Mouse (Mus musculus): Measurements from ENCODE around the gene Tgfbrap1.
A peak's percentile ranks its signal among the peaks of the same experiment; 100 is the strongest.
"Not testable (repeated sequence)": the region's sequence is repeated elsewhere in the genome, so short reads cannot be mapped to it uniquely, and the experiment has no call there.

The Tgfbrap1 gene

DNA sequence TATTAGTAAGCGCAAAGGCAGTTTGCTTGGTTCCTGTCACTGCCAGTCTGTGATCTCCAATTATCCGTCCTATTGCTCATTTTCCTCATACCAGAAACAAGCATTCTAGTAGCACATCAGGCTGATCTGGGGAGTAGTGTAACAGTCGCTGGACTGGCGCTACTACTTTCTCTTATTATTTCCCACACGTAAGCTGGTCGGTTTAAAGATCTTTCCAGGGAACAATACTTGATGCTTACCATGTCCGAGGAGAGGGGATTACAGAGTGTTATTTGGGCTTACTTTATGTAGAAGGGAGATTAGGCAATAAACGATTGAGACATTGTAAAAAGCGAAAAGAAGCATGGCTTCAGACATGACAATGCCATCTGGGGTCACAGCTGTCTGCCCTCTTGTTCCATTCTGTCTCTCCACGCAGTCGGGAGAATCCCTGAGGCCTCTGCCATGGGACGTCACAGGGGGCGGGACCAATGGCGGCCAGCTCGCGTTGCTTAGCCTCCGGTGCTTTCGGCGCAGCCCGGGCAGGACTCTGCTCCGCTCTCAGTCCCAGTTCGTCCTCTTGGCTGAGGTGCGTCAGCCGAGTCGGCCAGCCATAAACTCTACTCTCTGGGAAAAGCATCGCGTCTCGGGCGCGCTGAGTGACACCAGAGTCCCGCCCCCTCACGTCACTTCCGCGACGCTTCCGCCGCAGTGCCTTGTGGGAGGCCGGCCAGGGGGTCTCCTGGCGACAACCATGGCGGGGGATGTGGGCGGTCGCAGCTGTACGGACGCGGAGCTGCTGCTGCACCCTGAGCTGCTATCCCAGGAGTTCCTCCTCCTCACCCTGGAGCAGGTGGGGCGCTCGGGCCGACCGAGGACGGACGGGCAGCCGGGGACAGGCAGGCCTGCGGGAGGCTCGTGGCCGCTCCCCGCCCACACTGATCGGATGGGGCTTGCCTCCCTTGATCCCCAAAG is at the start of gene Tgfbrap1, which contains the start of gene AI597479:
TSS of gene Tgfbrap1 (minus strand) at position 607 of the 954 bp plus-strand sequence.
TSS of gene AI597479 (plus strand) at position 680 of the 954 bp plus-strand sequence.
- peak; percentile 88 to 93 for DNase-seq (ENCODE audit: low spot score in 2 of 2)

DNA sequence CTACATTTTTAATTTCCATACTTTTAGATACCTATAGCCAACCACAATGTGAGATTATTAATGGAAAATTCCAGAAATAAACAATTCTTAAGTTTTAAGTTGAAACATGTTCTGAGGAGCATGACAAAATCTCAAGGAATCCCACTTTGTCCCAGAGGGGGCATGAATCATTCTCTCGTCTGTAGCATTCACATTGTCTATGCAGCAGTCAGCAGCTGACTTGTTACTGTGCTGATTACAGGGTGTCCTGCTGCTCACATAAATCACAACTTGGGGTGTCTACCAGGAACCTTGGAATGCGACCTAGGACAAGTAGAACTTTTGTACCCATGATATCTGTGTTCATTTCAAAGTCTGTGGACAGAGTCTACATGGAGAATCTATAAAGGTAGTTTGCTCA is 49.0 kb upstream of the Tgfbrap1 start:
- DNase-seq (ENCODE audit: low spot score in 2 of 2), result no peak

DNA sequence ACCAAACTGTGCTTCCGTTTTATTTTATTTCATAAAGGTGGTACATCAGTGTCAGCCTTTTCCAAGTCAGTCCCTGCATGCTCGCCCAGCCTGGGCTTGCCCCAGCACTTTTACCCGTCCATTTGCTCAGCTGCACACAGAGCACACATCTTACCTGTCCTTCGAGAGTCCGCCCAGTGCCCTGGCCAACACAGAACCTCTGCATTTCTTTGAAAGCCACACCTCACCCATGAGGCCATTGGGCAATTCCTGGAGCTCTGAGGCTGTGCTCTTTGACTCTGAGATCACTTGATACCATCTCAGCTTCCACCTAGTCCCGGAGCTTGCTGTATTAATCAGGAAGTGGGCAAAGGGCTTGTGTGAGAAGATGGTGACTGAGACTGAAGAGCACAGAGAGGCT is 47.0 kb upstream of the Tgfbrap1 start:
- no peak for DNase-seq (ENCODE audit: low spot score in 2 of 2)

DNA sequence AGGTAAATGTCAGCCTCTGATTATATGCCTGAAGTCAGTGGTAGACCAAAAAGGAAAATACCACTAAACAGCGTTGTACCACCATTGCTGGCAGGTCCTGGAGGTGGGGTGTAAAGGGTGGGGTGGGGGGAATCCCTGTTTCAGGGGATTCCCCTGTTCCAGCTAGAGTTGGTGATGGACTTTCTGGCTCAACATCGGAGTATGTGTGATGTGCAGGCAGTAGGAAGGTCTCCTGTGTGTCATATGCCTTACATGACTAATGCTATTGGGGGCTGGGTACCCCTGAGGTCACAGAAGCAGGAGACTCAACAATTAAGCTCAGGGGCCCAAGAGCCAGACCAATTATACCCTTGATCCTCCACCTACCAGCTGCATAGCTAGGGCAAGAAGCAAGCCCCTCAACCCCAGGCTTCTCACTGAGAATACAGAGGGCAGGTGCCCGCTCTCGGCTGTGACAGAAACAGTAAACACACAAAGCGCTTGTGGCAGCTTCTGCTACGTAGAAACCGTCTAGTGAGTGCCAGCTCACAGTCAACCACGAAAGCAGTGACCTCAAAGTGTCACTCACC is 46.0 kb upstream of the Tgfbrap1 start:
- no peak for DNase-seq (ENCODE audit: low spot score in 2 of 2)

DNA sequence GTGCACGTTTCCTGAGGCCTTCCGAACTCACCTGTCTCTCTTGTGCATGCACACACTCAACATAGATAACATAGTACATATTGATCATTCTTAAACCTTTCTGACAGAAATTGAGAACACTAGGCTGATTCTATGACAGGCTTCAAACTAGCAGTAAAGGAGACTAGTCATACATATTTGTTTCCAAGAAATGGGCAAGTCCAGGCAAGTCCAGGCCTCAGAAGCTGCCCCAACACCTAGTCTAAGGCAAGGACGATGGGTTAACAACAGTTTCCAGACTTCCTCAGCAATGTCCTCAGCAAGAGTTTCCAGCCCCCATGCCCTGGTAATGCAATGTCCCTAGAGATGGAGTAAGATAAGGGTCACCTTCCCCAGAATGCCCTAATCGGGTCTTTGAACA is 45.4 kb upstream of the Tgfbrap1 start:
- no peak for DNase-seq (ENCODE audit: low spot score in 2 of 2)

DNA sequence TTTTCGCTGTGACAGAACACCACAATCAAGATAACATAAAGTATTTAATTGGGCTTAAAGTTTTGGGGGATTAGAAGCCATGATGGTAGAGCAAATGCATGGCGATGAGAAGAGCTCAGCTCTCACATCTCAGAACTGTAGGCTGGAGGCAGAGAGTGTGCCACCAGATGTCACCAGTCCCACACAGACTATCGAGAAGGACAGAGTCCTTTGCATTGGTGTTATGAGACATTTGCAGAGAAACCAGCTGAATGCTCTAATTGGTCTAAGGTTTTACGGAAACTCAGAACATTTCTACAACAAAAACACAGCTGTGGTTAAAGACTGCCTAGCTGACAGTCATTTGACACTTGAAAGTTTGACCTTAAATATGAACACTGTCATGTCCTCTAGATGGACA is 44.8 kb upstream of the Tgfbrap1 start:
- no peak for DNase-seq (ENCODE audit: low spot score in 2 of 2)

DNA sequence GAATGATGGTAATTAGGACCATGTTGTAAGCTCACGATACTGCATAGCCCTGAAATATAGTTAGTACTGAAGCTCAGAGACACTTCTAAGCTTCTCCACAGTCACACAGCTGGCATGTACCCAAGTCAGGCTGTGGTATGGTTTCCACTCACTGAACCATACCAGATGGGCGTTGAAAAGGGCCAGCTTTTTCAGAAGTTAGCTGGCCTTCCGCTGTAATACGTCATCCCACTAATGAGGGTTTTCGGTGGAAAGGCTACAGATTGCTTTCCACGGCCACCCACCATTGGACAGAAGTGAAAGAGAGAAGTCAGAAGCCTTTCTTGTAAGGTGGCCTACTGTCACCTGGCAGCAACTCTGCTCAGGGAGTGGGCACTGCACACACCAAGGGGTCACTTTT is 44.4 kb upstream of the Tgfbrap1 start:
- no peak for DNase-seq (ENCODE audit: low spot score in 2 of 2)

DNA sequence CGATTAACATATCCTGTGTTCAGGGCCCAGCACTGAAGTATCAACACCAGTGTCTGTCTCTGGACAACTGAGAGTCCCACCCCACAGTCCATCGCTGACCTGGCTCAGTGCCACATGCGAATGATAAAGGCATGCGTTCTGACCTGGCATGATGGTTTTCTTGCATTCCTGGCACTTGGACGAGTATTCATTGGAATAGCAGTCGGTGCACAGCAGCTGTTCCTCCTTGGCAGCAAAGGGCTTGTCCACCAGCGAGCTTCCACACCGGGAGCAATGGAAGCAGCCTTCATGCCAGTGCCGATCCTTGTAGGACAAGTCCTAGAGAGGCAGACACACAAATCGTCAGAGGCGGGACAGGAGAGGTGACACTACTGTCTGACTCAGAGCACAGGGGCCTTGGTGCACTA is 43.1 kb upstream of the Tgfbrap1 start:
- DNase-seq (ENCODE audit: low spot score in 2 of 2), result no peak

DNA sequence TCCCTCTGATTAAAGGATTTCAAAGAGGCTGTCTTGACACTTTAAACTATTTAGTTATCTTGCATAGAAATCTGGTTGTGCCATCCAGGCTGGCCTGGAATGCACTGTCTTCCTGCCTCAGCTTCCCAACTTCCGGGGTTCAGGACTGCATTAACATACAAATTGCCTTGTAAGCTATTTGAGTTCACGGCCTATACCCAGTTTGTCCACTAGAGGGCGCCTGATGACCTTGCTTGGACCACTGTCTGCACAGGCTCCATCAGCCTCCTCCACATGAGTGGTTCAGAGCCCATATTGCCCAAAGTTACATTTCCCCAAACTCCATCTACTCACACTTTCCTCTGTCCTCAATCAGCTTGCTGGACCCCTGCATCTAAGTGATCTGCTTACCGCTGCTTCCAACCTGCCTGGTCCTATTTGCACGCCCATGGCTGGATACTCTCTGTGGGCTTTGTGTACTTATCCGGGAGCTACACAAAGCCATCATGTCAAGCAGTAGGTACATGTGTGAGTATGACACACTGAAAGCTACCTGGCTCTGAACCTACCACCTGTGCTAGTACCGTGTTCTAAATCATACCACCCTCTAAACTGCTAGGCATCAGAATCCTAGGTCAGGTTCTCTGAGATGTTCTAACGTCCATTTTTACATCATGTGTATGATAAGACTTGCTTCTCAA is 41.3 kb upstream of the Tgfbrap1 start:
- peak; percentile 57 to 77 for DNase-seq (ENCODE audit: low spot score in 2 of 2)

DNA sequence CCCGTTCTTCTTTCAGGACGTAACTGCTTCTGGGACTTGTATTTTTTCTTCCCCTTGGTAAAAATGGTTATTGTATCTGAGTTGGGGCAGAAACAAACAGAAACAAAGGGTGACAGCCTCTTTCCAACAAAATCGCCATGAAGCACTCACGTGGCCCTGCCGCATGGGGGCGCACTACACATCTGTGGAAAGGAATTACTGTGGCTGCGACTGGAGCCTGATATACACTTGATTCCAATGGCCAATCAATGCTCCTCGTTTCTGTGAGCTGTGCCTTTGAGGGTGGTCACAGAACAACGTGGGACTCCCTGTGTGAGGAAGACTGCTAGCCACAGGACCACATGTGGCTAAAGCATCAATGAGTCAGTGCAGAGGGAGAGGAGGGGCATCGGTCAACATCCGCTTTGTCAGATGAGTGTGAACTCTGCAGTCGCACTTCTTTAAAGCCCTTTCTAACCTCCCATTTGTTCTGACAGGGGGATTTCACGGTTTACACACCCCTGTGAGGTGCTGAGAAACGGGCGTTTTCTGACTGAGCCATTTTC is 39.9 kb upstream of the Tgfbrap1 start:
- no peak for DNase-seq (ENCODE audit: low spot score in 2 of 2)

DNA sequence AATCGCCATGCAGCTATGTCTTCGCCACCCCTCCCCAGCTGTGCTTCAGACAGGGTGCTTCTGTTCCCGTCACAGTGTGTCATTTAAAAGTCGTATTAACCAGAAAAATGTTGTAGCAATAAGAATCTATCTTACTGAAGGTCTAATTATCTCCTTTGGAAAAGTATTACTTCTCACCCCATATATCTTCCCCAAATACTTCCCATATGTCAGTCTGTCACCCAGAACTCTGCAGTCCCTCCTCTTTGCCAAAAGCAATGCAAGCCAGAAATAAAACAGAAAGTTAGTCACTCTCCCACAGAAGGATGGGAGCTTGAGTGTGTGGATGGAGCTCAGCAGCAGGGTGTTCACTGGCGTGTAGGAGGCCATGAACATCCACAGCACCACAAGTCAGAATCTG is 38.9 kb upstream of the Tgfbrap1 start:
- DNase-seq (ENCODE audit: low spot score in 2 of 2), result peak in 1 of 2 experiments; percentile 43

DNA sequence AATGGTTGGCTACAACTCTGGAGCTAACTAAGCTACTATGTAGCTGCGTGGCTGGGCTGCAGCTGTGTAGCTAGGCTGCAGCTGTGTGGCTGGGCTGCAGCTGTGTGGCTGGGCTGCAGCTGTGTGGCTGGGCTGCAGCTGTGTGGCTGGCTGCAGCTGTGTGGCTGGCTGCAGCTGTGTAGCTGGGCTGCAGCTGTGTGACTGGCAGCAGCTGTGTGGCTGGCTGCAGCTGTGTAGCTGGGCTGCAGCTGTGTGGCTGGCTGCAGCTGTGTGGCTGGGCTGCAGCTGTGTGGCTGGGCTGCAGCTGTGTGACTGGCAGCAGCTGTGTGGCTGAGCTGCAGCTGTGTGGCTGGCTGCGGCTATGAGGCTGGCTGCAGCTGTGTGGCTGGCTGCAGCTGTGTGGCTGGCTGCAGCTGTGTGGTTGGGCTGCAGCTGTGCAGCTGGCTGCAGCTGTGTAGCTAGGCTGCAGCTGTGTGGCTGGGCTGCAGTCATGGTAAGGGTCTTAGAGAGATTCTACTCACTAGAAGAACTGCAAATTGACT is 38.1 kb upstream of the Tgfbrap1 start:
- not testable (repeated sequence) for DNase-seq (ENCODE audit: low spot score in 2 of 2)

DNA sequence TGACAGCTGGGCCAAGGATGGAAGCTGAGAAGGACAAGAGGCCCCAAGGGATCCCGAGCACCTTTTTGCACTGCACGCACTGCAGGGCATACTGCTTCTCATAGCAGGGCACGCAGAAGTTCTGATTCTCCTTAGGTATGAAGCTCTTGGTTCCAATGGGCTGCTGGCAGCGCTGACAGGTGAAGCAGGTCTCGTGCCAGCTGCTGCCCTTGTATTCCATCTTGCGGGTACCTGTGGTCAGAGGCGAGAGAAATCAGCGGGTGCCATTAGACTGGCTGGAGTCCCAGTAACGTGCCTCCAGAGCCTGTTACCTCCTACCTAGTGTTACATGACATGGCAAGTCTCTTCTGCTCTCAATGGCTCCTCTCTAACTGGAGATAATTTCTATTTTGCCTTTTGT is 33.2 kb upstream of the Tgfbrap1 start:
- DNase-seq (ENCODE audit: low spot score in 2 of 2), result no peak

DNA sequence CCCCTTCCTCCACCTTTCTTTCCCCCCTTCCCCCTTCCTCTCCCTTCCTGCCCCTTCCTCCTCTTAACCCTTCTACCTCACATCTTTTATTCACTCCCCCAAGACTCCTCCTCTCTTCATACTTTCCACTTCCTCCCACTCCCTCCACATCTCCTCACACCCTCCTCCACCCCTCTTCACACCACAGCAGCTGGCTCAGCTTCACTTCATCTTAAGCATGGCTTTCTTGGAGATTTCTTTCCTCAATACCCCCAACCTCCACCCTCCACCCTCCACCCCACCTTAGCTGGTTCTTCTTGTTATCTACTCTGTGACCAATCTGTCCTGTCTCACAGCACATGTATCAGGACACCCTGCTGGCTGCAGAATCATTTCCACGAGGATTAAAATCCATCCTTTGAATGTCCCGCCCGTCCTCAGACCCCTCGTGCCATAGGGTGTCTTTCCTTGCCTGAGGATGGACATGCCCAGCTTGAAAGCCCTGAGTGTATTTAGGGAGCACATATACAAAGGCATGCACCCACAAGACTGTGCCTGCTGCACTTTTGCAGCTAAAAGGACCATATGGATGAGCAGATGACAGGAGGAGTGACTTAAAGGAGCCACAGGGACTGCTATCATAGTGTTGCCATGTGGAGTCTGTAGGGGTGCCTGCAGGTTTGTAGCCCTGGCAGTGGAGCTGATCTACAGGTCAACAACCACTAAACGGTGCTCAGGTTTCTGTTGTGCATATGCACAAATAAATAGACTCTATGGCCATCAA is 32.0 kb upstream of the Tgfbrap1 start:
- no peak for DNase-seq (ENCODE audit: low spot score in 2 of 2)

DNA sequence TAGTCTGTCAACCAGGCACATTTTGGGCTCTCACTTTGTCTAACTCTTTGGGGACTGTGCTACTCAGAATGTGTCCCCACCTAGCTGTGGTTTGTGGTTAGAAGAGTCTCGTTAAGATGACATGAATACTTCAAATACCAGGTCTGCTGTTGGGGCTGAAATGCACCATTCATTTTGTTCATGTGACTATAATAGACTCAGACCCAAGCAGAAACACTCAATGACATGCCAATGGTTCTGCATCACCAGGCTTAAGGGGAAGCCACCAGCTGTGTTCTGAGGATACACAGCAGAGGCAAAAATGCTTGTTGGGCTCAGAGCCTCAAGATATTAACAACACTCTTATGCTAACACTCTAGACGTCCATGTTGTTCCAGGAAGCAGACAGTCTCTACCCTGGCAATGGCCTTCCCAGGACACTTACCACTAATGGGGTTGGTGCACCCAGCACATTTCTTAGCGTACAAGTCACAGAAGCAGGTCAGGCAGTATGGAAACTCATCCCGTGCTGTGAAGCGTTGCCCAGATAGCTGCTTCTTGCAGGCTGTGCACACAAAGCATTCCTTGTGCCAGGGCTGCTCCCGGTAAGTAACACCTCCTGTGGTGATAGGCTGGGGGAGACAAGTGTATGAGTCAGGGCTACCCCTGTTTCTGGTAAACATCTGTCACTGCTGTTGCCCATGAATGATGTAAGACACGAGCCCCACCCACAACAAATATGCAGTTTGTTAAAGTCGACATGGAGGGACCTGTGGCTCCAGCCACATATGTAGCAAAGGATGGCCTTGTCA is 29.6 kb upstream of the Tgfbrap1 start:
- DNase-seq (ENCODE audit: low spot score in 2 of 2), result no peak

DNA sequence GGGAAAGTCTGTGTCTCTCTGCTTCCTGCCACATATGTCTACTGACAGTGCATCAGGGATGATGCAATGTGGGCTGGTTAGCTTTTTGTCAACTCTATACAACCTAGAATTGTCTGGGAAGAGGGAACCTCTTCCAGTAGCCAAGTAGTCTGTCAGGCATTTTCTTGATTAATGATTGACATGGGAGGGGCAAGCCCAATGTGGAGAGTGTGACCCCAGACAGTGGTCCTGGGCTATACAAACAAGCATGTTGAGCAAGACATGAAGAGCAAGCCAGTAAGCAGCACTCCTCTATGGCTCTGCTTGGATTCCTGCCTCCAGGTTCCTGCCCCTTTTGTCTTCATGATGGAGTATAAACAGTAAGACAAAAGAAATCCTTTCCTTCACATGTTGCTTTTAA is 28.8 kb upstream of the Tgfbrap1 start:
- no peak for DNase-seq (ENCODE audit: low spot score in 2 of 2)

DNA sequence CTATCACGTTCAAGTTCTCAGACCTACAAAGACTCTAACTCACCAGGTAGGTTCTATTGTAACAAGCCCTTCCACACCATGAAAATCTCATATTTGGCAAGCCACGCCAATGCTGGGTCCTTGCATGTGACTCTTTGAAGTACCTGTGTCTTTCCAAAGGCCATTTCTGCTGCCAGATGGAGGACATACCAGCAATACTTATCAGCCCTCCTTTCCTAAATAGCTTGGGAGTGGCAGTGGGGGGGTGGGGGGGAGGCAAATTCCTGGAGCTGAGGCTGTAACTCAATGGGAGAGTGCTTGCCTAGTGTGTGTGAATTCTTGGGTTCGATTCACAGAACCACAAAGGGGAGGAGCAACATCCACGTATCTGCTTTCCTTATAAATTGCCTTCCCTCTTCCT is 26.3 kb upstream of the Tgfbrap1 start:
- DNase-seq (ENCODE audit: low spot score in 2 of 2), result no peak

DNA sequence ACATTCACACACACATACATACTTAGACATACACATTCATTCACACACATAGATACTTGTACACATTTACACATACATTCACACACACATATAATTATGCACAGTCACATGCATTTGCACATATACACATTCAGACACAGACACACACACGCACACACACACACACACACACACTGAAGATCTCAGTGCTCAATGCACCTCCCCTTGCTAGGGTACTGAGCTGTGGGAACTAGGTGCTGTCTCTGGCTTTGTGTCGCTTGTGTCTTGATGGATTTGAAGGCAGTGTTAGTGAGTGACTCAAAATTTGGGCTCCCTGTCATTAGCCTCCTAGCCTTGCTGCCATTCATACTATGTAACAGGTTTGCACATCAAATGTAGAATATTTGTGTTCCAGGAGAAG is 24.2 kb upstream of the Tgfbrap1 start:
- no peak for DNase-seq (ENCODE audit: low spot score in 2 of 2)

DNA sequence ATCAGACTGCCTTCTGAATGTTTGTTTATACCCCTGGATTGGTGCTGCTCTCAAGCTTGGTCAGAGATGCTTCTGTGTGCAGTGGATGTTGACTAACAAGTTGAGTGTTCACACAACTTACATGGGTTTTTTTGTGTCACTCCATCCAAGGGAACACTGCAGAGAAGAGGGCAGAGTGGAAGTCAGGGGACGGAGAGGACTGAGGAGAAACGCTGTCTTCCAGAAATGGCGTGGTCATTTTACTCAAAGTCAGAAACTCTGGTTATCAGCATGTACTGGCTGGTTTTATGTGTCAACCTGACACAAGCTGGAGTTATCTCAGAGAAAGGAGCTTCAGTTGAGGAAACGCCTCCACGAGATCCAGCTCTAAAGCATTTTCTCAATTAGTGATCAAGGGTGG is 22.5 kb upstream of the Tgfbrap1 start:
- no peak for DNase-seq (ENCODE audit: low spot score in 2 of 2)

DNA sequence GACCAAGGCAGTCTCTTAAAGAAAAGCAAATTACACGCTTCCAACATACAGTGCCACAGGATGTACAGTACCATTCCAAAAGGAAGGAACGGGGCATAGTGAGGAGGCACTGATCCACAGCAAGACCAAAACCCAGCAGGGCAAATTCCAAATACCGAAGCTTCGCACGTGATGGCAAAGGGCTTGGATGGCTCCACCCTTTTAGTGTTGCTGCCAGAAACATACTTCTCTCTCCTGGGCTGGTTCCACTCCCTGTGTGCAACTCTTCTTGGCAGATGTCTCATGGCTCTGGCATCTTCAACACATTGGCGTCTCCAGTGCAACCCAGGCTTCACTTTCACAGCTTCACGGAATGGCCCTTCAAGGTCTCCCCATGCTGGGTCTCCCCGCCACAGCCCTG is 19.0 kb upstream of the Tgfbrap1 start:
- no peak for DNase-seq (ENCODE audit: low spot score in 2 of 2)
